Mouse (Mus musculus) neural tube, embryonic 11.5 days (tissue): ENCODE data around the gene Stox2. TPM values are rescaled to one million over a fixed set of nuclear protein-coding genes. Genes with fewer than 3 reads are reported as not detected.

Experiments used
- ATAC-seq: fragments of 200-750 bp; cut with Nextera tagmentation; 2 replicates; pipeline ENCODE4 v1.8.0; 2017; ENCODE audit warnings: moderate number of reproducible peaks, mild to moderate bottlenecking, moderate TSS enrichment, moderate library complexity; ENCODE audit not compliant: insufficient read depth, low FRiP score, low TSS enrichment
- DNase-seq: peaks from one replicate; pipeline ENCODE4 v3.0.0-alpha.2; 2015; ENCODE audit warnings: low spot score
- H3K27ac ChIP-seq: fragments of 300-500 bp; sonication (generic); 2 replicates; pipeline ENCODE4 v1.5.1; 2014; ENCODE audit warnings: low read depth, mild to moderate bottlenecking, low read length
- H3K27me3 ChIP-seq: fragments of 300-500 bp; sonication (generic); 2 replicates; pipeline ENCODE4 v1.6.1; 2014; ENCODE audit warnings: mild to moderate bottlenecking, low read length, mixed read lengths; ENCODE audit not compliant: control insufficient read depth, insufficient read depth
- H3K36me3 ChIP-seq: fragments of 300-500 bp; sonication (generic); 2 replicates; pipeline ENCODE4 v1.6.1; 2014; ENCODE audit warnings: mild to moderate bottlenecking, low read length, moderate library complexity, mixed read lengths; ENCODE audit not compliant: control insufficient read depth, insufficient read depth
- H3K4me1 ChIP-seq: fragments of 300-500 bp; sonication (generic); 2 replicates; pipeline ENCODE4 v1.6.1; 2014; ENCODE audit warnings: low read length, mixed read lengths; ENCODE audit not compliant: control insufficient read depth, insufficient read depth
- H3K4me2 ChIP-seq: fragments of 300-500 bp; sonication (generic); 2 replicates; pipeline ENCODE4 v1.6.1; 2014; ENCODE audit warnings: low read depth, mild to moderate bottlenecking, moderate library complexity
- H3K4me3 ChIP-seq: fragments of 300-500 bp; sonication (generic); 2 replicates; pipeline ENCODE4 v1.5.1; 2014; ENCODE audit warnings: low read depth, low read length
- H3K9ac ChIP-seq: fragments of 300-500 bp; sonication (generic); 2 replicates; pipeline ENCODE4 v1.6.1; 2014; ENCODE audit warnings: mild to moderate bottlenecking, low read length
- H3K9me3 ChIP-seq: fragments of 300-500 bp; sonication (generic); 2 replicates; pipeline ENCODE4 v1.6.1; 2016; ENCODE audit warnings: low read length; ENCODE audit not compliant: control insufficient read depth
- WGBS: fragments of 180-500 bp; shearing (Covaris S2); extraction: QIAGEN DNeasy Blood & Tissue Kit; methylation state at CpG from one replicate; pipeline ENCODE4 v1.1.7; 2014; 5-methylcytosine and 5-hydroxymethylcytosine counted together
- polyA plus RNA-seq: library from polyadenylated mRNA; unstranded; fragments of >200 nt; fragmentation: Nextera tagmentation; extraction: Ambion mirVana; gene quantifications from 2 replicates; pipeline ENCODE4 v1.2.1, GENCODE M21; 2014

Gene Stox2
- polyA plus RNA-seq, 1 experiment from 2014 or later: 27.9 TPM

DNA sequence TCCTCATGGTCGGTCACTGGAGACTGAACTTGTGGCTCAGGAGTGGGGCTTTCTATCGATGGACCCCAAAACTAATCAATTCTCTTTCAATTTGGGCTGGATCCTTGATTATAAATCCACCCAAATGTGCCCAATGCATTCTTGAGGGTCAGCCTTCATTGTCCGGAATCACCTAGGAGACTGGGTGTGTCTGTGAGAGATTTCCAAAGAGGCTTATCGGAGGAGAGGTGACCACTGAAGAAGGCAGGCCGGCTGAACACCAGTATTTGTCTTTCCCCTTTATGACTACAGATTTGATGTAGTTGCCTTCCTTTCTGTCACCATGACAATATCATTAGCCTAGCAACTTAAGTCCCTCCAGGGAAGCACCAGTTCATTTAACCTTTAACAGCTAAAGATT lies 225.8 kb downstream of the Stox2 start:
- Histone ChIP-seq H3K27me3 (no peaks in the 10 kb centered on the region), H3K9me3 (no peaks in the 10 kb centered on the region), H3K4me1 (peaks cover 27% of the 10 kb centered on the region), H3K36me3 (no peaks in the 10 kb centered on the region), H3K4me3 (no peak overlapping the region), H3K27ac (no peak overlapping the region), H3K9ac (no peak overlapping the region), H3K4me2 (no peak overlapping the region)
- DNase-seq (no peak), ATAC-seq (no peak)
- WGBS: 48% methylated on average over 5 of the region's 5 CpGs

DNA sequence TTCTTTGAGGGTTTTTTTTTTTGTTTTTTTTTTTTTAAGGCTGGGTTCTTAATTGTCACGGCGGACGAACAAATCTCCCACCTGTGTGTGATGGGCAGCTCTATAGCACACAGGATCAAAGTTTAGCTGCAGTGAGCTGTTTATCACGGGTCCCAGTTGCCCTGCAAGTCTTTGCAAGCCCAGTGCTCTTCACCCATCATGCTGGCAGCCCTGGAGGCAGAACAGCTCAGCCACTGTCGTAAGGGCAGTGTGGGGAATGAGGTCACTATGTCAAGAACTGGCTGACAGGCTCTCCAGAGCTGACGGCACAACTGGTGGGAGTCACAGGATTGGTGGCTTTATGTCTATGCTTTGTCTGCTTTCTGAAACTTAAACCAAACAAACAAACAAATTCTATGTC lies 227.6 kb downstream of the Stox2 start:
- H3K4me3 ChIP-seq: no peak overlapping the region
- no peaks in the 10 kb centered on the region for H3K36me3 ChIP-seq
- WGBS: 46% methylated on average over 6 of the region's 6 CpGs
- H3K9me3 ChIP-seq: no peaks in the 10 kb centered on the region
- no peaks in the 10 kb centered on the region for H3K27me3 ChIP-seq
- no peak overlapping the region for H3K4me2 ChIP-seq
- H3K27ac ChIP-seq: no peak overlapping the region
- peaks cover 27% of the 10 kb centered on the region for H3K4me1 ChIP-seq
- ATAC-seq (peak; percentile 60; the same call in 1 of the 2 replicates), DNase-seq (no peak)
- 0 out of 2 replicates have a peak overlapping the region, but pooled peaks have one; percentile 23 for H3K9ac ChIP-seq

DNA sequence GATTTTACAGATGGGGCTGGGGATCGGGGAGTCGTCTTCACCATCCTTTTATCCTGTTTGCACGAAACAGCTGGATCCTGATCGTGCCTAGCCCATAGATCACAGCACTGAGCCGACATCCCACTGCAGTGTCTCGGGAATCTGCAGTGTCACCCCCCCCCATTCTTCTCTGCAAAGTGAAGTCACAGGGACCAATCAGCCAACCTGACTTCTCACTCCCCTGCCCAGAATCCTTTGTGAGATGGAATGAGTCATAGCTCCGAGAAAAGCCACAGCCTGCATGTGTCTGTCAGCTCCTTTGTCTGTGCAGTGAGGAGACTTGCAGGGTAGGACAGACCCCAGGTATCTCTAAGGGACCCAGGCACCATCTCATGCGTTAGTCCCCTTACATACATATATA lies 228.1 kb downstream of the Stox2 start:
- Histone ChIP-seq H3K9ac (0 out of 2 replicates have a peak overlapping the region, but pooled peaks have one; percentile 23), H3K4me1 (peaks cover 27% of the 10 kb centered on the region)

GRCm38 (mm10) chr8:47212124-47212523 lies 234.0 kb downstream of the Stox2 start:
- Histone ChIP-seq H3K4me1 (no peaks in the 10 kb centered on the region; the same call in 1 of the 2 replicates), H3K9ac (no peak overlapping the region), H3K27ac (no peak overlapping the region), H3K36me3 (no peaks in the 10 kb centered on the region), H3K27me3 (no peaks in the 10 kb centered on the region), H3K9me3 (no peaks in the 10 kb centered on the region), H3K4me2 (no peak overlapping the region), H3K4me3 (no peak overlapping the region)
- WGBS: 86% methylated on average over 9 of the region's 9 CpGs
- no peak for DNase-seq
- ATAC-seq: no peak

More for the DNA sequence above, 228.1 kb downstream of the Stox2 start:
- peak; percentile 55; the same call in 1 of the 2 replicates for ATAC-seq
- H3K27me3 ChIP-seq: no peaks in the 10 kb centered on the region
- no peaks in the 10 kb centered on the region for H3K9me3 ChIP-seq
- no peak overlapping the region for H3K4me2 ChIP-seq
- WGBS: 24% methylated on average over 8 of the region's 8 CpGs
- no peak overlapping the region for H3K27ac ChIP-seq
- H3K4me3 ChIP-seq: no peak overlapping the region
- peak; percentile 51 for DNase-seq
- no peaks in the 10 kb centered on the region for H3K36me3 ChIP-seq

- H3K9ac ChIP-seq: no peak overlapping the region
- no peak overlapping the region for H3K4me2 ChIP-seq
- DNase-seq (no peak), ATAC-seq (no peak)
- no peaks in the 10 kb centered on the region for H3K27me3 ChIP-seq
- no peaks in the 10 kb centered on the region; the same call in 1 of the 2 replicates for H3K4me1 ChIP-seq
- H3K36me3 ChIP-seq: no peaks in the 10 kb centered on the region
- H3K9me3 ChIP-seq: no peaks in the 10 kb centered on the region
- no peak overlapping the region for H3K4me3 ChIP-seq
- 69% methylated on average over 9 of the region's 9 CpGs for WGBS
- H3K27ac ChIP-seq: no peak overlapping the region
Observed at GRCm38 (mm10) chr8:47211226-47211625, 234.9 kb downstream of the Stox2 start.

- DNase-seq (no peak), ATAC-seq (no peak)
- 93% methylated on average over 4 of the region's 4 CpGs for WGBS
Observed at GRCm38 (mm10) chr8:47208246-47208645, 237.9 kb downstream of the Stox2 start.

GRCm38 (mm10) chr8:47206640-47207237 lies 239.4 kb downstream of the Stox2 start:
- no peak overlapping the region for H3K4me3 ChIP-seq
- DNase-seq (no peak), ATAC-seq (no peak)
- WGBS: 73% methylated on average over 8 of the region's 8 CpGs
- H3K27me3 ChIP-seq: no peaks in the 10 kb centered on the region
- no peaks in the 10 kb centered on the region for H3K36me3 ChIP-seq
- H3K9ac ChIP-seq: no peak overlapping the region
- H3K27ac ChIP-seq: no peak overlapping the region
- no peak overlapping the region for H3K4me2 ChIP-seq
- H3K4me1 ChIP-seq: no peaks in the 10 kb centered on the region; the same call in 1 of the 2 replicates
- no peaks in the 10 kb centered on the region for H3K9me3 ChIP-seq

More at GRCm38 (mm10) chr8:47208246-47208645, 237.9 kb downstream of the Stox2 start:
- no peak overlapping the region for H3K9ac ChIP-seq
- no peak overlapping the region for H3K4me3 ChIP-seq
- H3K4me2 ChIP-seq: no peak overlapping the region
- no peaks in the 10 kb centered on the region; the same call in 1 of the 2 replicates for H3K4me1 ChIP-seq
- no peaks in the 10 kb centered on the region for H3K27me3 ChIP-seq
- H3K27ac ChIP-seq: no peak overlapping the region
- no peaks in the 10 kb centered on the region for H3K36me3 ChIP-seq
- H3K9me3 ChIP-seq: no peaks in the 10 kb centered on the region

- 89% methylated on average over 5 of the region's 5 CpGs for WGBS
- H3K4me2 ChIP-seq: no peak overlapping the region
- no peak for DNase-seq
Observed at GRCm38 (mm10) chr8:47205472-47205871, 240.7 kb downstream of the Stox2 start.

GRCm38 (mm10) chr8:47196391-47196790 lies 249.8 kb downstream of the Stox2 start:
- Histone ChIP-seq H3K9ac (no peak overlapping the region), H3K4me1 (no peaks in the 10 kb centered on the region), H3K36me3 (peaks cover 26% of the 10 kb centered on the region), H3K27ac (no peak overlapping the region), H3K4me2 (no peak overlapping the region), H3K9me3 (no peaks in the 10 kb centered on the region), H3K27me3 (no peaks in the 10 kb centered on the region), H3K4me3 (no peak overlapping the region)
- no peak for ATAC-seq
- WGBS: 77% methylated on average over 1 of the region's 1 CpGs
- no peak for DNase-seq

More at GRCm38 (mm10) chr8:47205472-47205871, 240.7 kb downstream of the Stox2 start:
- H3K9ac ChIP-seq: no peak overlapping the region
- no peak overlapping the region for H3K4me3 ChIP-seq
- H3K9me3 ChIP-seq: no peaks in the 10 kb centered on the region
- no peak for ATAC-seq
- no peak overlapping the region for H3K27ac ChIP-seq
- H3K36me3 ChIP-seq: peaks cover 2% of the 10 kb centered on the region; the same call in 1 of the 2 replicates
- no peaks in the 10 kb centered on the region for H3K27me3 ChIP-seq
- no peaks in the 10 kb centered on the region; the same call in 1 of the 2 replicates for H3K4me1 ChIP-seq
